Mouse (Mus musculus): ENCODE results near the gene Olfr635. TPM values are rescaled to one million over a fixed set of nuclear protein-coding genes. Genes with fewer than 3 reads are reported as not detected.

Gene Olfr635
- not detected in 2 replicates for polyA plus RNA-seq (2012; rRNA removed)

DNA sequence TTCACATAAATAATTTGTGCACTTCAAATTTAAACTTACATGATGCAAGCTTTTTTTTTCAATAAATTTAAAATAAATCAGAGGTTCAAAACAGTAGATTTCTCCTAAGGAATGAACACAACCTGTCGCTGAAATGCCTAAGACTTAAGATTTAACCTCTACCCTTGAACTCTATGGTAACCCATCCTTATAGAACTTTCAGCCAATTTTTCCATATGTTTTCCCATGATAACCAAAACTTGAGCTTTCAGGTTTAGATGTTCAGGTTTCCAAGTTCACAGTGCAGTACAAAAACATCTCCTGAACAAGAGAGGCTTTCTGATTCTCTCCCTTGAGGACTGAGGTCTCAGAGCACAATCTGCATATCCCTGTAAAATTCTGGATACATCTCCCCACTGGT, at the start of gene Olfr635:
Olfr635 (plus strand) TSS at position 301 of the 400 bp plus-strand sequence.

DNA sequence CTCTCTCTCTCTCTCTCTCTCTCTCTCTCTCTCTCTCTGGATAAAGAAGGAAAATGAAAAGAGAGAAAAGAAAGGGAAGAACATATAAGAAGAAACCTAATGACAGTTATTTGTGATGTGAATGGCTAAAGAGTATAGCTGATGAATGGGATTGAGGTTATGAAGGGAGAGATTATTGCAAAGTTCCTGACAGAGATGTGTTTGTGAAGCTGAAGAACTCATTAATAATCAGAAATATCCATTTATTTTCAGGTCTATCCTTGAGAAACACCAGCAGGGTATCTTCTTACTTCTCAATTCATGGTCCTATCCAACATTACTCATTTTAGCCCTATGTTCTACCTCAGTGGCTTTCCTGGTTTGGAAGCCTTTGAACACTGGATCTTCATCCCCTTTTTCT, 42.4 kb upstream of the Olfr635 start, which contains the start of gene Olfr631:
Olfr631 (plus strand) TSS at position 301 of the 400 bp plus-strand sequence.

DNA sequence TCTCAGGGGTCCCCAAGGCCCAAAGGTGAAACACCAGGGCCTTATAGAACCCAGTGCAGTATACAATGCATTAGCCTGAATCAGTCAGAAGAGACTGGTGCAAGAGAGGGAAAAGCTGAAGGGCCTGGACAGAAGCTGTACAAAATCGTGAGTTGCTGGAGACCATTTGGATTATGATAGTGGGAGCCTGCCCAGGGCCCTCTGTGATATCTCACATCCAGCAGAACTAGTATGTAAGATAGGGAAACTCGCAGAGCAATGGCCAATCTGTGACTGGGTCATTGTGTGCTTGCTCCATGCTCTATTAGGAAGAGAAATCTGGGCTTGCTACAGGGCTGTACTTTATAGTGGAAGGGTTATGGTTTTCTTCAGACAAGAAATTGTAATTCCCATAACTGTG, 36.7 kb upstream of the Olfr635 start, which contains the start of gene Olfr632:
Olfr632 (plus strand) TSS at position 84 of the 400 bp plus-strand sequence.

GRCm38 (mm10) chr7:103944137-103944536, 26.8 kb upstream of the Olfr635 start, which contains the start of gene Olfr633:
Gene Olfr633 (plus strand): TSS chr7:103944437.

DNA sequence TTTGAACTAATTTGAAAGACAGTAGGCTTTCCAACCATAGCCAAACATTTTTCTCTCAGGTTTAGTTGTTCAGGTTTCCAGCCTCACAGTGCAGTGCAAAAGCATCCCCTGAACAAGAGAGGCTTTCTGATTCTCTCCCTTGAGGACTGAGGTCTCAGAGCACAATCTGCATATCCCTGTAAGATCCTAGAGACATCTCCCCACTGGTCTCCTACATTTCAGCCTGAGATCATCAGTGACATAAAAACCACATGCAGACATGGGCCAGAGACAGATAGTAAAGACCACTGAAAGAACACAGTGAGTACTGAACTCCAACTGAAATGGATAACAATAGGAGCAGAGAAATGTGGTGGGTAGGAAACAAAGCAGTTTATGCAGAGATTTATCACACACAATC, 27.5 kb downstream of the Olfr635 start, which contains the start of gene Olfr638:
Olfr638 (plus strand) TSS at position 301 of the 400 bp plus-strand sequence.

DNA sequence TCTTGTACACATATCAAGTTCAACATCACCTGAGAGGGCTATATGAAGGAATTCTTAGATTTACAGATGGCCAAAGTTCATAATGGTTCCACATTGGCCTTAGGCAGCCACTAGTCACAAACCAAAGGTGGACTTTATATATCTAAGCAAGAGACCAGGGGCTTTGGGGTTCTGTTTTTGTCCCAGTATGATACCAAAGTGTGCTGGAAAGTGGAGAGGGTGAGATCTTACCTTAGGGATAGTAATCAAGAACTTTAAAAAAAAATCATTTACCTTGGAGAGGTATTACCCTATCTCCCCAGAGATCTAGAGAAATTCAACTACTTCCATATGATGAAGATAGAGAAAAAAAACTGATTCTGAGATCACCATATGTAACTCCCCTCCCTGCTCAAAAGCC, 46.3 kb downstream of the Olfr635 start, which contains the start of gene Olfr639:
Olfr639 (minus strand) TSS at position 101 of the 400 bp plus-strand sequence.

DNA sequence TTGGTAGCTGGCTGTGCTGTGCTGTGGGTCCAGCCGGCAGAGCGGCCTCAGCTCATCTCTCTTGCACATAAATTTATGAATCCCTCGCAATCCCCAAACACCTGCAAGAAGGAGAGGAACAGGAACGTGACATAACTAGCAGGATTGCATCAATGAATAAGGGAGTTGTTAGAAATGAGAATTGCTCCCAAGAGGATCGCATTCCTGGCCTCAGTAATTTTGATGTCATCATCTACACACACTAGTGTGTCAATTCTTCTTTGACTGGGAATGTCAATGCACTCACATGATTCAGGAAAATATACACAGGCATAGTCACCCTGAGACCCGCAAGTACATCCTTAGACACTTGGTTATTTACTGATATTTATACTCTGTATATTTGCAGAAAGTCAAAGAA, 54.5 kb downstream of the Olfr635 start, which contains the start of gene Olfr640:
Olfr640 (minus strand) TSS at position 101 of the 400 bp plus-strand sequence.

GRCm38 (mm10) chr7:104035145-104035544, 64.2 kb downstream of the Olfr635 start, which contains the start of gene Olfr641:
Gene Olfr641 (plus strand): TSS chr7:104035445.

Other genes starting within 250 kb of the Olfr635 start
- not detected in 2 replicates for gene Olfr628, start 240.8 kb upstream of the Olfr635 start, polyA plus RNA-seq (2012; rRNA removed)
- gene Olfr629, start 226.2 kb upstream of the Olfr635 start, polyA plus RNA-seq (2012; rRNA removed) = not detected in 2 replicates
- gene Olfr630, start 213.8 kb upstream of the Olfr635 start, polyA plus RNA-seq (2012; rRNA removed) = not detected in 2 replicates
- gene Olfr69, start 199.6 kb upstream of the Olfr635 start, polyA plus RNA-seq (2012; rRNA removed) = not detected in 2 replicates
- not detected in 2 replicates for gene Olfr68, start 191.5 kb upstream of the Olfr635 start, polyA plus RNA-seq (2012; rRNA removed)
- not detected in 2 replicates for gene Olfr67, start 179.3 kb upstream of the Olfr635 start, polyA plus RNA-seq (2012; rRNA removed)
- gene Hbb-bt, start 157.2 kb upstream of the Olfr635 start, polyA plus RNA-seq (2012; rRNA removed) = 36.7 and 60.5 TPM in 2 replicates
- 349 and 591 TPM in 2 replicates for gene Hbb-bs, start 143.1 kb upstream of the Olfr635 start, polyA plus RNA-seq (2012; rRNA removed)
- gene Hbb-bh2, start 130.6 kb upstream of the Olfr635 start, polyA plus RNA-seq (2012; rRNA removed) = not detected in 2 replicates
- gene Hbb-bh1, start 128.0 kb upstream of the Olfr635 start, polyA plus RNA-seq (2012; rRNA removed) = not detected in 2 replicates
- gene Hbb-y, start 117.9 kb upstream of the Olfr635 start, polyA plus RNA-seq (2012; rRNA removed) = not detected in 2 replicates
- gene Olfr66, start 84.9 kb upstream of the Olfr635 start, polyA plus RNA-seq (2012; rRNA removed) = not detected in 2 replicates
- not detected in 2 replicates for gene Olfr64, start 76.7 kb upstream of the Olfr635 start, polyA plus RNA-seq (2012; rRNA removed)
- not detected in 2 replicates for gene Olfr65, start 67.7 kb upstream of the Olfr635 start, polyA plus RNA-seq (2012; rRNA removed)
- gene Olfr631, start 42.3 kb upstream of the Olfr635 start, polyA plus RNA-seq (2012; rRNA removed) = not detected in 2 replicates
- not detected in 2 replicates for gene Olfr632, start 36.8 kb upstream of the Olfr635 start, polyA plus RNA-seq (2012; rRNA removed)
- gene Olfr633, start 26.7 kb upstream of the Olfr635 start, polyA plus RNA-seq (2012; rRNA removed) = not detected in 2 replicates
- not detected in 2 replicates for gene Olfr638, start 27.6 kb downstream of the Olfr635 start, polyA plus RNA-seq (2012; rRNA removed)
- not detected in 2 replicates for gene Olfr639, start 46.2 kb downstream of the Olfr635 start, polyA plus RNA-seq (2012; rRNA removed)
- gene Olfr640, start 54.4 kb downstream of the Olfr635 start, polyA plus RNA-seq (2012; rRNA removed) = not detected in 2 replicates
- not detected in 2 replicates for gene Olfr641, start 64.3 kb downstream of the Olfr635 start, polyA plus RNA-seq (2012; rRNA removed)
- not detected in 2 replicates for gene Olfr642, start 81.5 kb downstream of the Olfr635 start, polyA plus RNA-seq (2012; rRNA removed)
- gene 4930516K23Rik, start 90.3 kb downstream of the Olfr635 start, polyA plus RNA-seq (2012; rRNA removed) = not detected in 2 replicates
- gene Olfr644, start 100.7 kb downstream of the Olfr635 start, polyA plus RNA-seq (2012; rRNA removed) = not detected in 2 replicates
- not detected in 2 replicates for gene Olfr645, start 114.3 kb downstream of the Olfr635 start, polyA plus RNA-seq (2012; rRNA removed)
- not detected in 2 replicates for gene Olfr646, start 133.7 kb downstream of the Olfr635 start, polyA plus RNA-seq (2012; rRNA removed)
- not detected in 2 replicates for gene Ubqln5, start 158.7 kb downstream of the Olfr635 start, polyA plus RNA-seq (2012; rRNA removed)
- gene Olfr643, start 166.3 kb downstream of the Olfr635 start, polyA plus RNA-seq (2012; rRNA removed) = not detected in 2 replicates
- not detected in 2 replicates for gene Ubqln3, start 172.1 kb downstream of the Olfr635 start, polyA plus RNA-seq (2012; rRNA removed)
- gene Ubqlnl, start 179.4 kb downstream of the Olfr635 start, polyA plus RNA-seq (2012; rRNA removed) = not detected in 2 replicates
- gene Olfm5, start 193.7 kb downstream of the Olfr635 start, polyA plus RNA-seq (2012; rRNA removed) = not detected in 2 replicates
- gene Olfr648, start 212.2 kb downstream of the Olfr635 start, polyA plus RNA-seq (2012; rRNA removed) = 0.11 TPM in 1 of 2 replicates, not detected in the other
- gene Olfr649, start 224.8 kb downstream of the Olfr635 start, polyA plus RNA-seq (2012; rRNA removed) = not detected in 2 replicates
- gene Trim6, start 247.6 kb downstream of the Olfr635 start, polyA plus RNA-seq (2012; rRNA removed) = 0.77 and 0.95 TPM in 2 replicates

All from ovary, adult 2 months (tissue).